Mouse (Mus musculus) limb, embryonic 14.5 days (tissue): ENCODE measurements around the gene Ddx31. TPM values are rescaled to one million over a fixed set of nuclear protein-coding genes. Genes with fewer than 3 reads are reported as not detected.

Experiments
- ATAC-seq: fragments of 200-750 bp; cut with Nextera tagmentation; 2 replicates; pipeline ENCODE4 v1.8.0; 2017; ENCODE audit warnings: low read depth, moderate number of reproducible peaks, moderate TSS enrichment; ENCODE audit not compliant: low FRiP score
- DNase-seq: peaks from one replicate; pipeline ENCODE4 v3.0.0-alpha.2; 2015; ENCODE audit warnings: low spot score
- H3K27ac ChIP-seq: fragments of 300-500 bp; sonication (generic); replicated peaks from 2 replicates; pipeline ENCODE4 v1.5.1; 2014; ENCODE audit warnings: low read depth, mild to moderate bottlenecking, low read length, moderate library complexity, mixed read lengths
- H3K27me3 ChIP-seq: fragments of 300-500 bp; sonication (generic); 2 replicates; pipeline ENCODE4 v1.6.1; 2014; ENCODE audit warnings: low read length, mixed read lengths; ENCODE audit not compliant: control insufficient read depth, insufficient read depth
- H3K36me3 ChIP-seq: fragments of 300-500 bp; sonication (generic); 2 replicates; pipeline ENCODE4 v1.6.1; 2014; ENCODE audit warnings: mild to moderate bottlenecking, low read length, moderate library complexity, mixed read lengths; ENCODE audit not compliant: control insufficient read depth, insufficient read depth
- H3K4me1 ChIP-seq: fragments of 300-500 bp; sonication (generic); 2 replicates; pipeline ENCODE4 v1.6.1; 2014; ENCODE audit warnings: antibody characterized with exemption, low read length, mixed read lengths; ENCODE audit not compliant: control insufficient read depth, insufficient read depth
- H3K4me2 ChIP-seq: fragments of 300-500 bp; sonication (generic); replicated peaks from 2 replicates; pipeline ENCODE4 v1.6.1; 2014; ENCODE audit warnings: low read depth, mild to moderate bottlenecking, low read length, moderate library complexity; ENCODE audit not compliant: severe bottlenecking
- H3K4me3 ChIP-seq: fragments of 300-500 bp; sonication (generic); replicated peaks from 2 replicates; pipeline ENCODE4 v1.5.1; 2014; ENCODE audit warnings: low read length
- H3K9ac ChIP-seq: fragments of 300-500 bp; sonication (generic); 2 replicates; pipeline ENCODE4 v1.6.1; 2014; ENCODE audit warnings: mild to moderate bottlenecking, low read depth, low read length, moderate library complexity; ENCODE audit not compliant: severe bottlenecking
- H3K9me3 ChIP-seq: fragments of 300-500 bp; sonication (generic); 2 replicates; pipeline ENCODE4 v1.6.1; 2016; ENCODE audit warnings: low read length; ENCODE audit not compliant: control insufficient read depth
- POLR2A ChIP-seq: fragments of 200-500 bp; IDR thresholded peaks from 2 replicates; pipeline ENCODE4 v1.8.0; 2012; ENCODE audit warnings: inconsistent platforms, mild to moderate bottlenecking, moderate library complexity, borderline replicate concordance; ENCODE audit not compliant: insufficient read depth, insufficient read length; ENCODE audit errors: extremely low read depth
- WGBS: fragments of 180-500 bp; shearing (Covaris S2); extraction: QIAGEN DNeasy Blood & Tissue Kit; methylation state at CpG from one replicate; pipeline ENCODE4 v1.1.7; 2014; 5-methylcytosine and 5-hydroxymethylcytosine counted together
- polyA plus RNA-seq, 2 experiments: library from polyadenylated mRNA; depleted of rRNA in 1 of 2; stranded (reverse) in 1 of 2; unstranded in 1 of 2; fragments of >200 nt; fragmentation: Nextera tagmentation in 1 of 2; extraction: Ambion mirVana in 1 of 2; gene quantifications; 2 replicates each; pipeline versions ENCODE4 v1.2.1 to v1.2.3; 2012 to 2014

Gene Ddx31
- polyA plus RNA-seq, 2 experiments = 13.1 to 13.3 TPM

- WGBS = 89% methylated on average over 2 of the region's 2 CpGs
- peaks cover 69% of the 10 kb centered on the region for H3K36me3 ChIP-seq
These were observed 8.7 kb downstream of the Ddx31 start for GRCm38 (mm10) chr2:28848879-28849278.

GRCm38 (mm10) chr2:28852594-28852993 is 12.4 kb downstream of the Ddx31 start:
- ATAC-seq (no peak), DNase-seq (no peak)
- H3K4me2 ChIP-seq = no peak overlapping the region
- peaks cover 61% of the 10 kb centered on the region for H3K36me3 ChIP-seq
- H3K27me3 ChIP-seq = no peaks in the 10 kb centered on the region
- WGBS = 90% methylated on average over 3 of the region's 3 CpGs
- H3K4me1 ChIP-seq = no peaks in the 10 kb centered on the region
- no peak overlapping the region for H3K27ac ChIP-seq
- no peak overlapping the region for H3K4me3 ChIP-seq
- TF ChIP-seq POLR2A = no peak
- H3K9ac ChIP-seq = no peak overlapping the region
- H3K9me3 ChIP-seq = no peaks in the 10 kb centered on the region

More at GRCm38 (mm10) chr2:28848879-28849278, 8.7 kb downstream of the Ddx31 start:
- no peaks in the 10 kb centered on the region for H3K27me3 ChIP-seq
- H3K9ac ChIP-seq = no peak overlapping the region
- no peaks in the 10 kb centered on the region for H3K4me1 ChIP-seq
- no peak for DNase-seq
- ATAC-seq = no peak
- H3K4me2 ChIP-seq = no peak overlapping the region
- H3K9me3 ChIP-seq = no peaks in the 10 kb centered on the region
- no peak overlapping the region for H3K27ac ChIP-seq
- no peak overlapping the region for H3K4me3 ChIP-seq
- TF ChIP-seq POLR2A = no peak

DNA sequence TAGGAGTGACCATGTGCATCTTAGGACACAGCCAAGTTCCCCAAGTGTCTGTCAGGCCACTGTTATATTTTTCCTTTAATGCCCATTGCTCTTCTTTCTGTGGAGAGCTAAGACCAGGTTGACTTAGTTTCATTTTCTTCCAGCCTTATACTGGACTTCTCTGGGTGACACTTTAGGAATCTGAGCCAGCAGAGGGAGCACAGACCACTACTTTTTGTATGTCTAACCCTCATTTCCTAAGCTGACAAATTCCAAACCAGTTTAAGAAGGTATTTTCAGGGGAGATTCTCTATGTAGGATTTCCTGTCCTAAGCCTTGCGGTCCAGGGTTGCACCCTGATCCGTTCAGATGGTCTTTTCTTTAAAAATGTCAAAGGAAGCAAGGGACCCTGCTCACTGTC is 15.6 kb downstream of the Ddx31 start:
- no peaks in the 10 kb centered on the region for H3K9me3 ChIP-seq
- WGBS = 93% methylated on average over 2 of the region's 2 CpGs
- TF ChIP-seq POLR2A = no peak
- H3K36me3 ChIP-seq = peaks cover 53% of the 10 kb centered on the region
- H3K9ac ChIP-seq = no peak overlapping the region
- H3K4me3 ChIP-seq = no peak overlapping the region
- H3K27ac ChIP-seq = no peak overlapping the region
- no peaks in the 10 kb centered on the region for H3K4me1 ChIP-seq
- no peaks in the 10 kb centered on the region for H3K27me3 ChIP-seq
- DNase-seq (no peak), ATAC-seq (no peak)
- H3K4me2 ChIP-seq = no peak overlapping the region

DNA sequence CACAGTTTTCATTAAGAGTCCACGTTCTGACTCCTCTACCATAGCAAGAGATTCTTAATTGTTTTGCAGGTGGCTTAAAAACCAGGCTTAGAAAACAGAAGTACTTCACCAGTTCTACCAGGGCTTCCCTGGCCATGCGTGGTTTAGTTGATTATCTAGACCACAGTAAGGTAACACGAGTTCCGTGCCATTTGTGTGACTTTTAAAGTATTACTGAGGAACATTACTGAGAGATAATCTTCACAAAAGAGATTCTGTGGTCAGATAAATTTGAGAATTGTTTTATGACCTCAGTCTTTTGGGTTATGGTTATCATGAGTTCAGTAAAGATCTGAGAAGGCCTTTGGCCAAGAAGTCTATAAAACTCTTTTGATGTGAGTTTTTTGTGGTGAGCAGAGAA is 19.1 kb downstream of the Ddx31 start:
- no peak for DNase-seq
- H3K36me3 ChIP-seq = peaks cover 70% of the 10 kb centered on the region
- H3K27ac ChIP-seq = no peak overlapping the region
- H3K4me1 ChIP-seq = no peaks in the 10 kb centered on the region
- no peak for ATAC-seq
- no peak for TF ChIP-seq POLR2A
- 93% methylated on average over 4 of the region's 4 CpGs for WGBS
- no peaks in the 10 kb centered on the region for H3K9me3 ChIP-seq
- H3K4me2 ChIP-seq = no peak overlapping the region
- H3K4me3 ChIP-seq = no peak overlapping the region
- H3K9ac ChIP-seq = no peak overlapping the region
- no peaks in the 10 kb centered on the region for H3K27me3 ChIP-seq

GRCm38 (mm10) chr2:28860678-28861423 is 20.6 kb downstream of the Ddx31 start:
- DNase-seq (no peak), ATAC-seq (no peak)
- Histone ChIP-seq H3K27ac (no peak overlapping the region), H3K4me1 (no peaks in the 10 kb centered on the region), H3K27me3 (no peaks in the 10 kb centered on the region), H3K9ac (no peak overlapping the region), H3K36me3 (peaks cover 72% of the 10 kb centered on the region), H3K4me2 (no peak overlapping the region), H3K9me3 (no peaks in the 10 kb centered on the region), H3K4me3 (no peak overlapping the region)
- WGBS = 92% methylated on average over 8 of the region's 8 CpGs
- no peak for TF ChIP-seq POLR2A
